Mouse (Mus musculus): ENCODE measurements around the gene Gm16223. TPM values are rescaled to one million over a fixed set of nuclear protein-coding genes. Genes with fewer than 3 reads are reported as not detected.

Gm16223 gene
- not detected for polyA plus RNA-seq (2014; fragmentation: Illumina TruSeq; extraction: RNeasy Lipid Tissue Mini Kit (QIAGEN cat#74804); ENCODE audit: low read depth, low replicate concordance)

GRCm38 (mm10) chr5:42067476-42068187, at the start of gene Gm16223:
TSS of gene Gm16223 (plus strand) at chr5:42067960.

Other genes starting within 250 kb of the Gm16223 start
- gene Bod1l, start 223.6 kb upstream of the Gm16223 start, polyA plus RNA-seq (2014; fragmentation: Illumina TruSeq; extraction: RNeasy Lipid Tissue Mini Kit (QIAGEN cat#74804); ENCODE audit: low read depth, low replicate concordance): 64.7 TPM

Measured in adrenal gland, adult 10 weeks (tissue).